Mouse (Mus musculus) brain, embryonic 14.5 days (tissue): Measurements from ENCODE around the gene Uxt.

ENCODE experiments used
- CTCF ChIP-seq: fragments of 200-500 bp; IDR thresholded peaks from 2 replicates; pipeline ENCODE4 v1.5.1; 2012; ENCODE audit warnings: inconsistent platforms, mild to moderate bottlenecking, moderate library complexity, borderline replicate concordance; ENCODE audit not compliant: insufficient read depth, insufficient read length; ENCODE audit errors: extremely low read depth
- POLR2A ChIP-seq: fragments of 200-500 bp; IDR thresholded peaks from 2 replicates; pipeline ENCODE4 v1.6.1; 2012; ENCODE audit warnings: mild to moderate bottlenecking, inconsistent platforms, borderline replicate concordance; ENCODE audit not compliant: poor library complexity, insufficient read depth, insufficient read length, severe bottlenecking; ENCODE audit errors: extremely low read depth

- no peak for TF ChIP-seq POLR2A
- TF ChIP-seq CTCF = no peak
Measured at GRCm38 (mm10) chrX:20924976-20925375, 36.8 kb downstream of the Uxt start.
